Mouse (Mus musculus): ENCODE measurements around the gene Smad6. TPM values are rescaled to one million over a fixed set of nuclear protein-coding genes. Genes with fewer than 3 reads are reported as not detected.

Smad6 gene
- polyA plus RNA-seq (2015; fragmentation: Nextera tagmentation; extraction: Ambion mirVana): 4.0 and 9.1 TPM in 2 replicates

GRCm38 (mm10) chr9:64021853-64022561 is at the start of gene Smad6:
Gene Smad6 (minus strand): TSS chr9:64022059.

Other genes starting within 250 kb of the Smad6 start
- 0.13 and 0.36 TPM in 2 replicates for gene Lctl, start 95.1 kb upstream of the Smad6 start, polyA plus RNA-seq (2015; fragmentation: Nextera tagmentation; extraction: Ambion mirVana)
- gene Zwilch, start 151.0 kb upstream of the Smad6 start, polyA plus RNA-seq (2015; fragmentation: Nextera tagmentation; extraction: Ambion mirVana): 3.4 and 5.9 TPM in 2 replicates
- 918 and 950 TPM in 2 replicates for gene Rpl4, start 151.3 kb upstream of the Smad6 start, polyA plus RNA-seq (2015; fragmentation: Nextera tagmentation; extraction: Ambion mirVana)
- 39.4 and 46.3 TPM in 2 replicates for gene Snapc5, start 157.2 kb upstream of the Smad6 start, polyA plus RNA-seq (2015; fragmentation: Nextera tagmentation; extraction: Ambion mirVana)
- 0.94 and 1.8 TPM in 2 replicates for gene Uchl4, start 213.1 kb upstream of the Smad6 start, polyA plus RNA-seq (2015; fragmentation: Nextera tagmentation; extraction: Ambion mirVana)
- gene Map2k1, start 231.6 kb upstream of the Smad6 start, polyA plus RNA-seq (2015; fragmentation: Nextera tagmentation; extraction: Ambion mirVana): 53.0 and 64.7 TPM in 2 replicates